Mouse (Mus musculus) CH12.LX (cell line): ENCODE measurements around the gene Lrrc26. TPM values are rescaled to one million over a fixed set of nuclear protein-coding genes. Genes with fewer than 3 reads are reported as not detected.

Experiments used
- DNase-seq: peaks from one replicate; pipeline ENCODE4 v3.0.0-alpha.2; 2013; ENCODE audit errors: extremely low read depth
- H3K27ac ChIP-seq: 2 replicates; pipeline ENCODE4 v1.5.1; 2012; ENCODE audit warnings: low read depth, mild to moderate bottlenecking, control low read depth, moderate library complexity; ENCODE audit not compliant: insufficient read depth
- H3K27me3 ChIP-seq: replicated peaks from 2 replicates; pipeline ENCODE3; 2012; ENCODE audit warnings: inconsistent platforms
- H3K36me3 ChIP-seq, 2 experiments: replicated peaks in 1 of 2; 2 replicates each; pipeline versions ENCODE3 to v1.6.1; 2012; ENCODE audit warnings: inconsistent platforms in 1 of 2, low read length in 1 of 2, mild to moderate bottlenecking in 1 of 2, mixed read lengths in 1 of 2, moderate library complexity in 1 of 2; ENCODE audit not compliant: control insufficient read depth in 1 of 2, insufficient read depth in 1 of 2
- H3K4me1 ChIP-seq, 2 experiments: 2 replicates each; pipeline ENCODE4 v1.6.1; 2012; ENCODE audit warnings: inconsistent platforms in 1 of 2, moderate library complexity in 1 of 2; ENCODE audit not compliant: insufficient read depth in 2 of 2, control insufficient read depth in 1 of 2
- H3K4me2 ChIP-seq: 2 replicates; pipeline ENCODE4 v1.6.1; 2012; ENCODE audit warnings: low read depth, mild to moderate bottlenecking, control low read depth; ENCODE audit not compliant: poor library complexity, insufficient read depth, severe bottlenecking
- H3K4me3 ChIP-seq, 3 experiments: fragments of 150-350 bp in 1 of 3; sonication (generic) in 1 of 3; replicated peaks in 1 of 3; 2 replicates each; pipeline versions ENCODE3 to v1.5.1; 2011 to 2012; ENCODE audit warnings: low read depth in 2 of 3, low read length in 2 of 3, mild to moderate bottlenecking in 2 of 3, moderate library complexity in 2 of 3, control low read depth in 1 of 3, improper control_type of control experiment in 1 of 3, inconsistent platforms in 1 of 3, mixed read lengths in 1 of 3; ENCODE audit not compliant: poor library complexity in 1 of 3
- H3K79me2 ChIP-seq: replicated peaks from 2 replicates; pipeline ENCODE4 v1.6.1; 2012; ENCODE audit warnings: mild to moderate bottlenecking, moderate library complexity; ENCODE audit not compliant: control insufficient read depth, poor library complexity, insufficient read depth, severe bottlenecking; ENCODE audit errors: extremely low read depth
- H3K9ac ChIP-seq: 2 replicates; pipeline ENCODE4 v1.6.1; 2012; ENCODE audit warnings: low read depth, mild to moderate bottlenecking, control low read depth, moderate library complexity; ENCODE audit not compliant: insufficient read depth
- H3K9me3 ChIP-seq: replicated peaks from 2 replicates; pipeline ENCODE3; 2012; ENCODE audit warnings: low read length, inconsistent platforms, mixed read lengths
- CHD1 ChIP-seq: IDR thresholded peaks from 2 replicates; pipeline ENCODE4 v1.6.1; 2012; ENCODE audit warnings: low read depth, low read length, improper control_type of control experiment, inconsistent platforms
- CHD2 ChIP-seq: IDR thresholded peaks from 2 replicates; pipeline ENCODE4 v1.6.1; 2011; ENCODE audit warnings: low read length, improper control_type of control experiment
- E2F4 ChIP-seq: IDR thresholded peaks from 2 replicates; pipeline ENCODE4 v1.6.1; 2011; ENCODE audit warnings: low read depth, low read length, improper control_type of control experiment; ENCODE audit not compliant: insufficient replicate concordance
- ETS1 ChIP-seq: conservative IDR thresholded peaks from 2 replicates; pipeline ENCODE4 v1.6.1; 2012; ENCODE audit warnings: low read depth, mild to moderate bottlenecking, inconsistent platforms, low read length, improper control_type of control experiment, moderate library complexity
- HCFC1 ChIP-seq: IDR thresholded peaks from 2 replicates; pipeline ENCODE4 v1.6.1; 2012; ENCODE audit warnings: low read depth, mild to moderate bottlenecking, inconsistent platforms, low read length, improper control_type of control experiment
- IRF4 ChIP-seq: IDR thresholded peaks from 2 replicates; pipeline ENCODE4 v1.6.1; 2014; ENCODE audit warnings: low read depth, mild to moderate bottlenecking, inconsistent platforms, low read length, improper control_type of control experiment
- JUND ChIP-seq: conservative IDR thresholded peaks from 2 replicates; pipeline ENCODE4 v1.6.1; 2011; ENCODE audit warnings: low read depth, low read length, improper control_type of control experiment
- MAX ChIP-seq: IDR thresholded peaks from 2 replicates; pipeline ENCODE4 v1.6.1; 2011; ENCODE audit warnings: low read length, improper control_type of control experiment
- MEF2A ChIP-seq: IDR thresholded peaks from 2 replicates; pipeline ENCODE4 v1.6.1; 2014; ENCODE audit warnings: low read depth, mild to moderate bottlenecking, inconsistent platforms, low read length, improper control_type of control experiment, borderline replicate concordance
- MXI1 ChIP-seq: IDR thresholded peaks from 2 replicates; pipeline ENCODE4 v1.6.1; 2011; ENCODE audit warnings: mild to moderate bottlenecking, low read depth, low read length, improper control_type of control experiment
- MYC ChIP-seq: IDR thresholded peaks from 2 replicates; pipeline ENCODE4 v1.6.1; 2011; ENCODE audit warnings: low read depth, mild to moderate bottlenecking, improper control_type of control experiment, low read length
- NELFE ChIP-seq: IDR thresholded peaks from 2 replicates; pipeline ENCODE4 v1.6.1; 2011; ENCODE audit warnings: low read depth, low read length, improper control_type of control experiment
- NRF1 ChIP-seq: IDR thresholded peaks from 2 replicates; pipeline ENCODE4 v1.6.1; 2014; ENCODE audit warnings: low read depth, mild to moderate bottlenecking, inconsistent platforms, low read length, improper control_type of control experiment, moderate library complexity
- PAX5 ChIP-seq: IDR thresholded peaks from 2 replicates; pipeline ENCODE4 v1.6.1; 2012; ENCODE audit warnings: low read length, inconsistent platforms, mixed read lengths
- POLR2AphosphoS2 ChIP-seq: IDR thresholded peaks from 2 replicates; pipeline ENCODE4 v1.6.1; 2011; ENCODE audit warnings: low read depth, low read length, improper control_type of control experiment
- RAD21 ChIP-seq: IDR thresholded peaks from 2 replicates; pipeline ENCODE4 v1.6.1; 2011; ENCODE audit warnings: low read depth, mild to moderate bottlenecking, low read length, improper control_type of control experiment, moderate library complexity
- SIN3A ChIP-seq: IDR thresholded peaks from 2 replicates; pipeline ENCODE4 v1.6.1; 2012; ENCODE audit warnings: low read length, improper control_type of control experiment, inconsistent platforms
- TBP ChIP-seq: conservative IDR thresholded peaks from 2 replicates; pipeline ENCODE4 v1.6.1; 2011; ENCODE audit warnings: low read depth, low read length, improper control_type of control experiment
- UBTF ChIP-seq: IDR thresholded peaks from 2 replicates; pipeline ENCODE4 v1.6.1; 2012; ENCODE audit warnings: low read depth, mild to moderate bottlenecking, inconsistent platforms, low read length, improper control_type of control experiment, moderate library complexity
- USF2 ChIP-seq: conservative IDR thresholded peaks from 2 replicates; pipeline ENCODE4 v1.6.1; 2011; ENCODE audit warnings: low read depth, low read length, improper control_type of control experiment
- ZC3H11A ChIP-seq: IDR thresholded peaks from 2 replicates; pipeline ENCODE4 v1.6.1; 2012; ENCODE audit warnings: low read depth, mild to moderate bottlenecking, inconsistent platforms, low read length, improper control_type of control experiment
- dilution Hi-C: fragments of 300-500 bp; cut with MboI; formaldehyde crosslinking; loops from 2 replicates; pipeline ENCODE4 v1.14.3; 2020; ENCODE audit warnings: low sequenced_read_pairs; ENCODE audit not compliant: extremely low pct_unique_long_range_greater_than_20kb, extremely low pct_ligation_motif_present
- in situ Hi-C: fragments of 300-500 bp; cut with MboI; formaldehyde crosslinking; loops from 3 replicates; pipeline ENCODE4 v1.14.3; 2019; ENCODE audit warnings: low sequenced_read_pairs, low pct_ligation_motif_present, low pct_unique_long_range_greater_than_20kb, mixed read lengths
- polyA plus RNA-seq: library from polyadenylated mRNA; unstranded; fragments of >175 nt; gene quantifications from 2 replicates; pipeline ENCODE4 v1.2.1, GENCODE M21; 2012; ENCODE audit warnings: low read depth; ENCODE audit not compliant: insufficient read length
- total RNA-seq, 2 experiments: library from RNA; depleted of rRNA; stranded (reverse); fragments of 300-350 nt in 1 of 2; fragments of >200 nt in 1 of 2; gene quantifications; 2 replicates each; pipeline ENCODE4 v1.2.3; 2012 to 2014

Lrrc26 gene
- not detected in 2 replicates for total RNA-seq (2012; rRNA removed)
- not detected in 2 replicates for total RNA-seq (2014; rRNA removed)
- not detected in 2 replicates for polyA plus RNA-seq

DNA sequence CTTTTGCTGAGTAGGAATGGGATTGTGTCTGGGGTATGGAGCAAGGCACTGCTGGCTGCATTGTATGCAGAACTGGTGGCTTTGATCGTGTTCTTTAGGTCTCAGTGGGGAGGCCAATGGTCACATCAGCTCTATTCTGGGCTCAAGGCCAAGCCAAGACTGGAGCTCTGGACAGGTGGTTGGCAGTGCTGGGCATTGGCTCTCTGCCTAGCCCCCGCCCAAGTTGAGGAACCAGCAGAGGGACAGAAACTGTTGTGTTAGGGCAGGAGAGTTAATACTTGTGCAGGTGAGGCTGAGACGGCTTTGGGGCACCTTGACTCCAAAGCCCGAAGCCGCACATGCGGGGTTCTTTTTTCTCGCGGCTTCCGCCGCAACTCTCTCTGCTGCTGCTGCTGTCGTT, at the start of gene Lrrc26:
TSS of gene Lrrc26 (plus strand) at position 265 of the 400 bp plus-strand sequence.
- in situ Hi-C loops (no loop called here), dilution Hi-C loops (no loop called here)
- Histone ChIP-seq H3K4me2 (no peak within 1 kb of the TSS), H3K27ac (no peak within 1 kb of the TSS), H3K36me3 (peaks cover 16 to 26% of the 10 kb centered on the region in 2 experiments), H3K4me3 (no peak within 1 kb of the TSS), H3K9me3 (no peaks in the 10 kb centered on the region), H3K4me1 (peaks cover 2 to 4% of the 10 kb centered on the region in 2 experiments; a peak in 3 of 4 replicates), H3K79me2 (no peaks in the 10 kb centered on the region), H3K27me3 (peaks cover 40% of the 10 kb centered on the region), H3K9ac (no peak within 1 kb of the TSS)
- no peak for DNase-seq
- TF ChIP-seq NELFE: no peak
- no peak for TF ChIP-seq JUND
- no peak for TF ChIP-seq TBP
- no peak for TF ChIP-seq NRF1
- TF ChIP-seq CHD1: no peak
- no peak for TF ChIP-seq PAX5
- no peak for TF ChIP-seq IRF4
- no peak for TF ChIP-seq SIN3A
- no peak for TF ChIP-seq USF2
- TF ChIP-seq ZC3H11A: no peak
- no peak for TF ChIP-seq RAD21
- no peak for TF ChIP-seq ETS1
- TF ChIP-seq CHD2: no peak
- TF ChIP-seq MEF2A: no peak
- no peak for TF ChIP-seq MXI1
- TF ChIP-seq UBTF: no peak
- no peak for TF ChIP-seq POLR2AphosphoS2
- TF ChIP-seq HCFC1: no peak

DNA sequence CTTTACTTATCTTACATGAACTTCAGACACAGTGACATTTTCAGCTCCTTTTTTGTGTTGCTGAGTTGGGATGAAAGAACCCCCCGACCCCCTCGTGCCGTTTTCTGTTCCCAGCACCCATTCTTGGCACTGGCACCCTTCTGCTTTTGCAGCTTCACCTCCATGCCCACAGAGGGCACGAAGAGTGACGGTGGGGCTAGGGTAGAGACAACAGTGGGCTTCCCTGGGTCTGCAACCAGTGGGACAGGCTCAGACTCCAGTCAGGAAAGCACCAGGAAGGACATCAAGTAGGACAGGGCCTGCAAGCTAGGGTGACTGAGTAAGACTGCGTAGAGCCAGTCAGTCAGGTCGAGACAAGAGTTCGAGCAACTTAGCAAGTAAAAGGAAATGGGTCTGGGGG, 49.4 kb upstream of the Lrrc26 start:
- in situ Hi-C loops: no loop called here
- dilution Hi-C loops: no loop called here
- TF ChIP-seq ZC3H11A: no peak
- no peak for TF ChIP-seq ETS1
- no peak for TF ChIP-seq MXI1
- TF ChIP-seq RAD21: no peak
- TF ChIP-seq SIN3A: no peak
- no peak for TF ChIP-seq UBTF
- TF ChIP-seq MYC: no peak
- no peak for TF ChIP-seq E2F4
- no peak for TF ChIP-seq MAX
- H3K4me3 ChIP-seq: peak overlapping the region in 2 of 3 experiments; percentile 13 to 49
- H3K36me3 ChIP-seq: peaks cover 5 to 19% of the 10 kb centered on the region in 2 experiments
- peaks cover 56% of the 10 kb centered on the region for H3K27me3 ChIP-seq
- 0 out of 2 replicates have a peak overlapping the region, but pooled peaks have one; percentile 3 for H3K9ac ChIP-seq
- H3K27ac ChIP-seq: no peak overlapping the region
- no peaks in the 10 kb centered on the region for H3K79me2 ChIP-seq
- DNase-seq: no peak
- H3K4me1 ChIP-seq: peaks cover 12 to 16% of the 10 kb centered on the region in 2 experiments
- H3K9me3 ChIP-seq: no peaks in the 10 kb centered on the region
- peak overlapping the region; percentile 89; the same call in 1 of the 2 replicates for H3K4me2 ChIP-seq
